Mouse (Mus musculus) heart, adult 9 months (tissue): Measurements from ENCODE around the gene 2610028H24Rik.

ENCODE experiments used
- DNase-seq, 2 experiments: peaks; one replicate each; pipeline ENCODE4 v3.0.0; 2022; ENCODE audit warnings: low spot score in 2 of 2

Gene 2610028H24Rik

DNA sequence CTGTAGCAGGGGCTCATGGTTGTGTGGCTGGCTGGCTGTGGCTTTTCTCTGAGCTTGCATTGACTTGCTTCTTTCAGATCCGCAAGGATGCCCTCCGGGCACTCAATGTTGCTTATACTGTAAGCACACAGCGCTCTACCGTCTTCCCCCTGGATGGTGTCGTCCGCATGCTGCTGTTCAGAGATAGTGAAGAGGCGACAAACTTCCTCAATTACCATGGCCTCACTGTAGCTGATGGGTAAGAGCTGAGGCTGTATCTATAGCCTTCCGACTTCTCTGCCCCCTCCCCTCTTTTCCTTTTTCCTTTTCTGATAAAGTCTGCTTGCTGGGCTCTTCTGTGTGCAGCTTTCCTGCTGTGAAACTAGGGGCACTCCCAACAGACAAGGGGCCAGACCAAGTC, 39.4 kb downstream of the 2610028H24Rik start:
- DNase-seq, result no peak

DNA sequence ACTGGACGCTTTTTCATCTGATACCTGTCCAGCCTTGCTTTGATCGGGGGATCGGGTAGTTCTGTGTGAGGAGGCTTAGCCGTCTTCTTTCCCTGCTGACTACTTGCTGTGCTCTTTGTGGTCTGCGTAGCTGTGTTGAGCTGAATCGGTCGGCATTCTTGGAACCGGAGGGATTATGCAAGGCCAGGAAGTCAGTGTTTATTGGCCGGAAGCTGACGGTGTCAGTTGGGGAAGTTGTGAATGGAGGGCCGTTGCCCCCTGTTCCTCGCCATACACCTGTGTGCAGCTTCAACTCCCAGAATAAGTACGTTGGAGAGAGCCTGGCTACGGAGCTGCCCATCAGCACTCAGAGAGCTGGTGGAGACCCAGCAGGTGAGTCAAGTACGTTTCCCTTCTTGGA, 40.3 kb downstream of the 2610028H24Rik start:
- DNase-seq, result no peak

DNA sequence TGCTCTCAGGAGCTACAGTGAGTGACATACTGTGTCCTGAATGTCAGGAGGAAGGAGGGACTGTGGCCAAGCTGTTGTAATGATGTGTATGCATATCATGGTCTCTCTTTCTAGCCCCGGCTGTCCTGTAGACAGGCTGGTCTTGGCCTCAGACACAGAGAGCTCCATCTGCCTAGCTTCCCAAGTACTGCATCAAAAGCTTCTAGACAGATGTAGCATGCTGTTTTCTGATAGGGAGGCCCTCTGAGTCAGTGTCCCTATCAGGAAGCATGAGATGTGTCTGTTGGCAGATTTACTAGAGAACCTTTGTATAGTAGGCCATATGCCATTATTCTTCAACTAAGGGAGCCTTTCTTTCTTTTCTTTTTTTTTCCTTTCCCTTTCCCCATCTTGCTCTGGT, 44.6 kb downstream of the 2610028H24Rik start:
- DNase-seq, result no peak

DNA sequence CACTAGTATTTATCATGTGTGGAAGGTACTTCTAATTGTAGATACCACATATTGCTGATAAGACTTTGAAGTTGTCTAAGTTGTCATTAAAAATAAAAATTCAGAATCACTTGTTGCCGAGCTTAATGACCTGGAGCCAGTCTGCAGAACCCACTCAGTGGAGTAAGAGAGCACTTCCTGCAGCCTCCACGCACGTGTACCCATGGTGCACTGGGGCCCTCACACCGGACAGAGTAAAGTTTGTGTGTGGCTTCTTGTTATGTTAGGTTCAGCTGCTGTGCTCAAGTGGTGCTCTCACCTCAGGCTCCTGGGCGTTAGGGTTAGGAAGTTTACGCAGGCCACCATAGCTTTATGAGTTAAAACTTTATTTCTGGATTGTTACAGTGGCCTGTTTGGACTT, 46.6 kb downstream of the 2610028H24Rik start:
- DNase-seq, result no peak

DNA sequence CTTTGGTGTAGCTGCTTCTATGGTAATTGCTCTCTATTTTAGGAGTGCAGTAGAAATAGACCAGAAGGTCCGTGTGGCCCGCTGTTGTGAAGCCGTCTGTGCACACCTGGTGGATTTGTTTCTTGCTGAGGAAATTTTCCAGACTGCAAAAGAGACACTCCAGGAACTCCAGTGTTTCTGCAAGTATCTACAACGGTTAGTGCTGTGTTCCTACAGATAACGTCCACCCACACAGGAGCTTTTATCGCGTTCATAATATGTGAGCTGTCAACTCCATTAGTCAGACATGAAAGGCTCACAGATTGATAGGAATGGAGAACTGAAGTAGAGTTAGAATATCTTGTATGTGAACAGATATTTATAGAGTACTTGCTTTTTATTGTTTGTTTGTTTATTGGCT, 47.5 kb downstream of the 2610028H24Rik start:
- no peak for DNase-seq

DNA sequence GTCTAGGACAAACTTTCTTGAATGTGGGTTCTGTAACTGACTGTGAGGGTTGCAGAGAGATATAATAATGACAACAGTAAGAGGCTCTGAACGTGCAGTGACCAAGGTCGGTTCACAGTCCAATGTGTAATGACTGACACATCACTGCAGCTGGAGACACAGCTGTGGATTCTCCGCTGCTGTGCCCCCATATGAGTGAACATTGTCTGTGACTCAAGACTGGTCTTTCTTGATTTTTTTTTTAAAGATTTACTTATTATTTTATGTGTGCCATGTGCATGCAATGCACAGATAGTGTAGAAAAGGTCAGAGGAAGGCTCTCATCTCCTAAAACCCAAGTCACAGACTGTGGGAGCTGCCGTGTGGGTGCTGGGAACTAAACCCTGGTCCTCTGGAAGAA, 48.6 kb downstream of the 2610028H24Rik start:
- no peak for DNase-seq

DNA sequence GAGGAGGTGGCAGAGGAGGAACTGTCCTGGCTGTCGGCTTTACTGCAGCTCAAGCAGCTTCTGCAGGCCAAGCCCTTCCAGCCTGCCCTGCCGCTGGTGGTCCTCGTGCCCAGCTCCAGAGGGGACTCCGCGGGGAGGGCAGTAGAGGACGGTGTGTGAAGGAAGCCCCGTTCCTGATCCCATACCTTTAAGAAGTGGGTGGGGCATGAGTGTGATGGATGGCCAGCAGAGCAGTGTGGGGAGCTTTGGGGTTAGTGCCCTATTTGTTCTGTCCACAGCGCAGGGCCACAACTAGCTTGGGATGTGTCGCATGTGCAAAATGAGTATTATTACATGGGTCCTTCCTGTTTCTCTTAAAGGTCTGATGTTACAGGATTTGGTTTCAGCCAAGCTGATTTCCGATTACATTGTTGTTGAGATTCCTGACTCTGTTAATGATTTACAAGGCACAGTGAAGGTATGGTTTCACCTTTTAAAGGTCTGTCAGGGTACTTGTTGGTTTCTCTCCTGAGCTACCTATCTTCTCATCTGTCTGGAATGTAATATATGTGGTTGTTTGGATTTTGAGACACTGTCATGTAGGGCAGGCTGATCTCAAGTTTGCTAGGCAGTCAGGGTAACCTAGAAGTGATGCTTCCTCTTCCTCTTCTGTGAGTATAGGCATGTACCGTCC, 55.5 kb downstream of the 2610028H24Rik start:
- no peak for DNase-seq

DNA sequence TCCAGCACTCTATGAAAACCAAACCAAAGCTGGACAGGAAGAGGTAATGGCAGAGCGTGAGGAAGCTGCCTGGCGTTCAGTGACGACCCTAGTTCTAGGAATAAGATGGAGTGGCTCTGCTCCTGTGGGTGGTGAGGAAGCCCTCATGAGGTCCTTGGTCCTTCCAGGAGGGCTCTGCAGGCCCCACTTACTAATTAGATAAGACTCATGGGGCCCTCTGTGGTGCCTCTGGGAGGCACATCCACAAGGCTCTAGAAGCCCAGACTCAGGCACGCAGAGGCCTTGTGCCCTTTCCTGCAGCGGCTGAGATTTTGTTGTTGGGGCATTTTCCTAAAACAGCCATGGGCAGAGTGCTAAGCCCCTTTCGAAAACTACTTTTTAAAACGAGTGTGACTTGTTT, 57.0 kb downstream of the 2610028H24Rik start:
- DNase-seq, result no peak
